Mouse (Mus musculus) splenic B cell, adult 2 months (primary cell): ENCODE measurements at regions not wholly inside any gene's neighbourhood (a gene's known extent, or its start where the extent isn't known, plus 50 kb on each side); places are given as distances from the start of the nearest gene placed in this dataset.

Experiments used
- DNase-seq: peaks from one replicate; pipeline ENCODE4 v3.0.0-alpha.2; 2011; ENCODE audit warnings: low read depth, low spot score
- H3K27me3 ChIP-seq: 2 replicates; pipeline ENCODE4 v1.6.1; 2012; ENCODE audit warnings: mild to moderate bottlenecking, low read length, moderate library complexity, mixed read lengths; ENCODE audit not compliant: control insufficient read depth, poor library complexity, insufficient read depth, severe bottlenecking
- H3K36me3 ChIP-seq: 2 replicates; pipeline ENCODE4 v1.6.1; 2012; ENCODE audit warnings: mild to moderate bottlenecking, low read length, moderate library complexity, mixed read lengths; ENCODE audit not compliant: control insufficient read depth, poor library complexity, insufficient read depth, severe bottlenecking

GRCm38 (mm10) chr13:42244240-42245086, 56.8 kb upstream of the Edn1 start:
- Histone ChIP-seq H3K27me3 (no peaks in the 10 kb centered on the region), H3K36me3 (no peaks in the 10 kb centered on the region)
- peak; percentile 49 for DNase-seq

GRCm38 (mm10) chr13:42245753-42246409, 55.4 kb upstream of the Edn1 start:
- peak; percentile 59 for DNase-seq
- no peaks in the 10 kb centered on the region for H3K36me3 ChIP-seq
- no peaks in the 10 kb centered on the region for H3K27me3 ChIP-seq
